Mouse (Mus musculus) retina, adult 2 months (tissue): ENCODE results near the gene Dab2.
A peak's percentile ranks its signal among the peaks of the same experiment; 100 is the strongest.

ENCODE experiments used
- DNase-seq: peaks from one replicate; pipeline ENCODE4 v3.0.0-alpha.2; 2012; ENCODE audit warnings: low read depth, low spot score

Gene Dab2

DNA sequence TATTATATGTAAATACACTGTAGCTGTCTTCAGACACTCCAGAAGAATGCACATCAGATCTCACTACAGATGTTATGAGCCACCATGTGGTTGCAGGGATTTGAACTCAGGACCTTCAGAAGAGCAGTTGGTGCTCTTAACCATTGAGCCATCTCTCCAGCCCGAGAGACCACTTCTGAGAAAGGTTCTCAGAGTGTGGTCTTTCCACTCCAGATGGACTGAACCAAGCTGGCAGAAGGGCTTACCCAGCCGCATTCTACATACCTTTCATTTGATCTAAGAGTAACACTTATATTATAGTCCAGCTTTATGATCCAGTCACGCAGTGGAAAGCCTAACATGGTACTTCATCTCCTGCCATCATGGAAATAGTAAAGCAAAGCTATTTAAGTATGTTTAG, 92.3 kb downstream of the Dab2 start:
- DNase-seq: no peak

DNA sequence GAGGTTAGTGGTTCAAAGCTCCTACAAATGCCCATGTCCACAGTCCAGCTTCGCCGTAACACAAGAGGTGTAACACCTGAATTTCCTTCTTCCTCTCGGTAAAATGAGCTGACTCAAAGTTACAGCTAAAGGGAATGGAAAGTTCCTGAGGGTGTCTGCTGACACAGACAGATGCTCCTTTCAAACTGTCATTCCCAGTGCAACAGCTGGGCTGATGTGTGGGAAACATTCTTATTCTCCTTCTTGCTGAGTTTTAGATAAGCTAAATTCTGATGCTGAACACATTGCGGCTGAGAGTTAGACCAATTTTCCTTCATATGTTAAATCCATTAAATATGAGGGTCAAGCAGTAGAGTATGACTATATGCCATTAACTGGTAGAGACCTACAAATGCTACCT, 94.0 kb downstream of the Dab2 start:
- no peak for DNase-seq

DNA sequence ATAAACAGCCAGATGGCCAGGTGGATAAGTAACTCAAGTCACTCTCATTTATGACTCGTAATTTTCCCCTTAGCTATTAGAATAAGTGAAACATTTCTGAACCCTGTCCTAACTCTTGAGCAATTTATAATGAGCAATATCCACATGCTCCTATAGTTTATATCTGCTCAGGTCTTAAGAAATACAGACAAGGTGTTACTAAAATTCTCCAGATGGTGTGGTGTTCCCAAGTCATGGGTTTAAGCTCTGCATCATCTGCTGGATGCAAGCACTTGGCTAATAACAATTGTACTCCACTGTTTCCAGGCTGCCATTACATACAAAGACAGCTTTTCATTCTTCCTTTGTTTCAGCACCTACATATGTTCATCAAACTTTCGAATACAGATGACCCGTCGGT, 98.6 kb downstream of the Dab2 start:
- DNase-seq: no peak

- DNase-seq: no peak
Measured at GRCm38 (mm10) chr15:6398881-6399280, 99.3 kb downstream of the Dab2 start.

DNA sequence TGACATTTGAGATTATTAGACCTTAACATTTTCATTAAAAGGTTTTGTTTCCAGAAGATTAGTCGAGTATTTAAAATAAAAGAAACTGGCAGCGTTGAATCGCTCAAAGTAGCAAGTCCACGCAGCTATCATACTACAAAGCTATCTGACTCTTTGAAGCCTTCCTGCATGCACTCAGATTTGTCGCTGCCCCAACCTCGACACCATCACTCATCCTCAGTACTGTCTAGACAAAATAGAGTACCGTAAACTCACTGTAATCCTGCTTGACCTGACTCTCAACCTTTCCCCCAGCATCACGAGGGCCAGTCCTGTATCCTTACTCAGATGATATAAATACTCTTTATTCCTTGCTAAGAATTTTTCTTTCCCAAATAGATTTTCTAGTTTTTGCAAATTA, 100.5 kb downstream of the Dab2 start:
- no peak for DNase-seq

GRCm38 (mm10) chr15:6402433-6402832, 102.8 kb downstream of the Dab2 start:
- no peak for DNase-seq

DNA sequence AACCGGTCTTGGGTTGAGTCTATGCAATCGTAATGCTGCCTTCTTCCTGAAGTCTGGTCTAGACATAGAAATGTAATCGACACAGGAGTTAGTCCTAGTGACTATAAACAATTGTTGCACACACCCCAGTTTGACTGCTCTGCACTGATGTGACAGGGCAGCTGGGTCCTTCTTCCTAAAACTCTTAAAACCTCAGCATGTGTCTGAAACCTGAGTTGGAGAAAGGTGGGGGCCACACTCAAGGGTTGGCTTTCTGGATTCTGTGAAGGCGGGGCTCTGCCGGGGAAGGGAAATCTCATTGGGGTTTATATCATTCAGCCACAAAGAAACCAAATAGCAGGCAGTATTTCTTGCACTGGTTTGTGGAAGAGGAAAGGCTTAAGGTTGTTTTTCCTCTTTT, 104.6 kb downstream of the Dab2 start:
- no peak for DNase-seq

- DNase-seq: no peak
Measured at GRCm38 (mm10) chr15:6406771-6407170, 107.2 kb downstream of the Dab2 start.

DNA sequence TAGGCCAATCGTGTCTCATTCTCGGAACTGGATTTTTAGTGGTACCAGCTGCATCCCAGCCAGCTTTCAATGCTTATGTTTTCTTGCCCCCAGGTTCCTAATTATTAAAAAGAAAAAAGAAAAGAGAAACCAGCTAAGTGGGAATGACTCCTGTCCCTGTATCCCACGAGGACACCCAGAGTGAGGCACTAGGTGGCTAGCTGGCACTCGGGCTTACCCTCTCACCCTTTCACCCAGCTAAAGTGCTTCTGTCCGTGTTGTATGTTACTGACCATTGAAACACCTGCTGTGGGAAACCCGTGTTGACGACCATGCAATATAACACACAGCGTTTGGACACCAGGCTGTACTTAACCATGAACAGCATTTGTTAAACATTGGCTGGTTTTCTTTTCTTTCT, 109.4 kb downstream of the Dab2 start:
- DNase-seq: no peak

DNA sequence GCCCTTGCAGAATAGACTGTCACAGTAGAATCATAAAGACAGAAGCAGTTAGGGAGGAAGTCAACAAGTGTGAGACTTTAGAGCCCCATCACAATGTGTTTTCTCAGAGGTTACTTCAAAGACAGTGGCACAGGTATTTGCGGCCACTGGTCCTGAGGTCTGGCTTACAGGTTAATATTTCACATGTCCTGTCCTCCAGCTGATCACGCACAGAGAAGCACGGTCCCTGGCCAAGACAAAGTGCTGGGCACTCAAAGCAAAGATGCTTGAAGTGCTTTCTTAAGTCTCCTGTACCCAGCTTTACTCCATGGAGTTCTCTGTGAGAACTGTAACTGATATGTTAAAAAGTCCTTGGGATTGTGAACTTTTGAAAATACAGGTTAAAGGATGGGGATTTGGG, 110.6 kb downstream of the Dab2 start:
- DNase-seq: no peak

- DNase-seq: no peak
Measured at GRCm38 (mm10) chr15:6411334-6411733, 111.7 kb downstream of the Dab2 start.

DNA sequence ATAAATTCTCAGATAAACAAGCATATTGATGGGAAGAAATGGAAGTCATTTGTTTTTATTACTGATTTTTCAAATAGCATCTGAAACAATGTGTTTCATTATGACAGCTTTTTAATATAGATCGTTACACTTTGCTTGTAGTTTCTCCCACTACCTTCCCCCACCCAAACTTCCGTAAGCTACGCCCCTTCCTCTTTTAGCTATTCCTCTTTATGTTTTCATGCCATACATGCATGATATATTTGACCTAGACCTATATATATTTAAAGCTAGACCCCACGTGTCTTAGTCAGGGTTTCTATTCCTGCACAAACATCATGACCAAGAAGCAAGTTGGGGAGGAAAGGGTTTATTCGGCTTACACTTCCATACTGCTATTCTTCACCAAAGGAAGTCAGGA, 115.7 kb downstream of the Dab2 start:
- DNase-seq: no peak

DNA sequence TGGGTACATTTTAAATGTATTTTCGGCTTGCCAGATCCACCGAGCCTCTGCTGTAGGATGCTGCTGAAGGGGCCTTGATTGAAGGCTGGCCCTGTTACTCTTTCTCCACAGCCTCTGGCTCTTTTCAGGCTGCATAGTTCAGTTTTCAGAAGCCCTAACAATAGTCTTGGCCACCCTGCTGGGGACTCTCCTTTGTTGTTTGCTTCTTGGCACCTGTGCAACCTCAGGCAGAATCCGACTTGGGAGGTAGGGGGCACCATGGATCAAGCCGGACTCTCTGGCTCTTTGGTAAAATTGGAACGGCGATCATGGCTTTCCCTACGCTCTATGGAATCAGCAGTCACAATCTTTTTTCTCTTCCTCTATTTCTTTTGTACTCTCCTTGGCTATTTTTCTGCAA, 132.2 kb downstream of the Dab2 start:
- no peak for DNase-seq

DNA sequence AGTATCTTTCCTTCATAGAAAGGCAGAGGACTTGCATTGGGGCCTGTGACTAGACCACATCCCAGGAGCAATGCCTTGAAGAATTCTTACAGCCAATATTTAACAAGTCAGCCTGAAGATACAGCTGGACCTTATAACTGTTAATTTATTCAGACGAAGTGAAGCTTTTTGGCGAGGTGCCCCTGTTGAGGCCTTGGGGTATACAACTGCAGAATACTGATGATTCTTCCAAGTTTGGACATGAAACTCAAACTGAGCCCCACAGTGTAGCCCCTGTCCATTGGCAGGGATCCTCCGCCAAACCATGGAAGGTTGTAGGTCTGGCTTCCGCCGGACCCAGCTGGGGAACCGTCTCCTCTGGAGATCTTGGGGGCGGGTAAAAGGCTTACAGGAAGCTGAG, 132.8 kb downstream of the Dab2 start:
- no peak for DNase-seq

- DNase-seq: no peak
Measured at GRCm38 (mm10) chr15:6435281-6435680, 135.7 kb downstream of the Dab2 start.

- DNase-seq: peak; percentile 3
Measured at GRCm38 (mm10) chr15:6435773-6436172, 136.2 kb downstream of the Dab2 start.

GRCm38 (mm10) chr15:6438685-6439084, 139.1 kb downstream of the Dab2 start:
- no peak for DNase-seq

DNA sequence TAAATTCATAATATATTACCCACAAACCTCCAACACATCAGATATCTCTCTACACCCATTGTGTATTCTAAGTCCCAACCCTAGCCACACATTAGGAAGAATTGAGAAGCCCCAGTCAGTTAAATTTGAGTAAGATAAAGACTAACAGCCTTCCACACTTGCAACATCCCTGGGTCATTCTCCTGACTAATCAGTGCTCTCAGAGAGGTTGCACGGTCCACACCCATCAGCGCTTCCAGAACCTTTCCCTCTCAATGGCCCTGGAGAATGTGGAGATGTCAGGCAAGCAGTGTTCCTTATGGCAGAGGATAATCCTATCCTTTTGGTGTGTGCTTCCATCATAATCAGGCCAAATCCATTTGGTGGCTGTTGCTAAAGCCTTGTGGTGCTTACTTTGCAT, 144.9 kb downstream of the Dab2 start:
- no peak for DNase-seq

- no peak for DNase-seq
Measured at GRCm38 (mm10) chr15:6445135-6445534, 145.5 kb downstream of the Dab2 start, which contains the start of gene C9. TSS of gene C9 (plus strand) at chr15:6445327.

DNA sequence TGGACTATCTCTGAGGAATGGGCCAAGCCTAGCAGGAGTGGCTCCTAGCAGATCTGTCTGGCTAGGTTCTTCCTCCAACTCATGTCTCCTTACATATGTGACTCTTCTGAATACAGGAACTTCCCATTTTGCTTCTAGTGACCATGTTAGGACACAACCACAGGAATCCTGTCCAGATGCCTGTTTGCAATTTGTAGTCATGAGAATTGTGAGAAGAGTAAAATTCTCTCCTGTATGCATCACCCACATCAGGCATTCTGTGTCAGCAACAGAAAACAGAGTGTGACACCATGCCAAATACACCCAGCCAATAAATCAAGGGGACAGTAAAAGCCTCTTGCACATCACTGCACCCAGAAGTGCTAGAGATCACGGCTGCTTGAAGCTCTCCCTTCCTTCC, 146.6 kb downstream of the Dab2 start:
- DNase-seq: no peak

DNA sequence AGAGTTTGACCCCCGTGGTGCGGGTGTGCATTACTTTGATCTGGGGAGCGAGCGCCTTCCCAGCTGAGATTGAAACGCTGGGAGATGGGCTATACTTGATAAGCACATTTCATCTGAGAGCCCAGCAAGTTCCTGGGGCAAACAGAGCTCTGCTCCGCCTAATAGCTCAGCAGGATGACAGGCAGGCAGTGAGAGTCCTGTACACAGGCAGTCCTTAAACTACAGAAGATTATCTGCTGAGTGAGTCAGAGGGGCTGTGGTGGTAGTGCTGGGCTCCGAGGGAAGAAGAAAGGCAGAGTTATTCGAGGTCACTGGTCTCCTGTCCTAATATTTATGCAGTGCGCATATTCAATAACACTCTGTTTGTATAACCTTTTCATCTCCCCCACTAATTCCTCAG, 149.3 kb downstream of the Dab2 start:
- no peak for DNase-seq

GRCm38 (mm10) chr15:6454461-6454860, 154.9 kb downstream of the Dab2 start:
- no peak for DNase-seq

GRCm38 (mm10) chr15:6461381-6461780, 161.8 kb downstream of the Dab2 start:
- no peak for DNase-seq

- no peak for DNase-seq
Measured at GRCm38 (mm10) chr15:6463361-6463923, 163.9 kb downstream of the Dab2 start.
